Mouse (Mus musculus) midbrain, embryonic 15.5 days (tissue): ENCODE results near the gene Col16a1. TPM values are rescaled to one million over a fixed set of nuclear protein-coding genes. Genes with fewer than 3 reads are reported as not detected.
A peak's percentile ranks its signal among the peaks of the same experiment; 100 is the strongest.

ENCODE experiments used
- ATAC-seq: fragments of 200-750 bp; cut with Nextera tagmentation; replicated peaks from 2 replicates; pipeline ENCODE4 v1.8.0; 2017; ENCODE audit warnings: moderate TSS enrichment
- H3K27ac ChIP-seq: fragments of 300-500 bp; sonication (generic); 2 replicates; pipeline ENCODE4 v1.5.1; 2015; ENCODE audit warnings: mild to moderate bottlenecking, inconsistent platforms
- H3K27me3 ChIP-seq: fragments of 300-500 bp; sonication (generic); replicated peaks from 2 replicates; pipeline ENCODE4 v1.6.1; 2015; ENCODE audit warnings: inconsistent platforms
- H3K36me3 ChIP-seq: fragments of 300-500 bp; sonication (generic); replicated peaks from 2 replicates; pipeline ENCODE4 v1.6.1; 2015; ENCODE audit warnings: inconsistent platforms
- H3K4me1 ChIP-seq: fragments of 300-500 bp; sonication (generic); 2 replicates; pipeline ENCODE4 v1.6.1; 2015; ENCODE audit warnings: inconsistent platforms
- H3K4me2 ChIP-seq: fragments of 300-500 bp; sonication (generic); 2 replicates; pipeline ENCODE4 v1.6.1; 2015; ENCODE audit warnings: inconsistent platforms, mild to moderate bottlenecking, moderate library complexity
- H3K4me3 ChIP-seq: fragments of 300-500 bp; sonication (generic); 2 replicates; pipeline ENCODE4 v1.5.1; 2015; ENCODE audit warnings: mild to moderate bottlenecking, inconsistent platforms
- H3K9ac ChIP-seq: fragments of 300-500 bp; sonication (generic); 2 replicates; pipeline ENCODE4 v1.6.1; 2015; ENCODE audit warnings: mild to moderate bottlenecking, inconsistent platforms
- H3K9me3 ChIP-seq: fragments of 300-500 bp; sonication (generic); 2 replicates; pipeline ENCODE4 v1.6.1; 2016; ENCODE audit warnings: inconsistent platforms
- WGBS: fragments of 180-500 bp; shearing (Covaris S2); methylation state at CpG from one replicate; pipeline ENCODE4 v1.1.7; 2015; ENCODE audit warnings: mixed read lengths; 5-methylcytosine and 5-hydroxymethylcytosine counted together
- polyA plus RNA-seq: library from polyadenylated mRNA; unstranded; fragments of >200 nt; fragmentation: Nextera tagmentation; extraction: Ambion mirVana; gene quantifications from 2 replicates; pipeline ENCODE4 v1.2.1, GENCODE M21; 2015

The Col16a1 gene
- polyA plus RNA-seq, 1 experiment from 2014 or later = 7.8 TPM

- H3K4me2 ChIP-seq = no peak overlapping the region
- H3K36me3 ChIP-seq = no peaks in the 10 kb centered on the region
- no peak overlapping the region for H3K4me3 ChIP-seq
- H3K4me1 ChIP-seq = peaks cover 32% of the 10 kb centered on the region
- H3K9me3 ChIP-seq = no peaks in the 10 kb centered on the region
- no peaks in the 10 kb centered on the region for H3K27me3 ChIP-seq
- no peak for ATAC-seq
- no peak overlapping the region for H3K9ac ChIP-seq
- no peak overlapping the region for H3K27ac ChIP-seq
- WGBS = 81% methylated on average over 8 of the region's 8 CpGs
Measured at GRCm38 (mm10) chr4:130050056-130050824, 2.6 kb downstream of the Col16a1 start.

GRCm38 (mm10) chr4:130052283-130052682 lies 4.6 kb downstream of the Col16a1 start:
- 74% methylated on average over 3 of the region's 3 CpGs for WGBS

GRCm38 (mm10) chr4:130053111-130053510 lies 5.5 kb downstream of the Col16a1 start:
- no peak overlapping the region for H3K4me2 ChIP-seq
- WGBS = 79% methylated on average over 9 of the region's 9 CpGs
- ATAC-seq = no peak
- H3K4me1 ChIP-seq = peaks cover 24% of the 10 kb centered on the region
- H3K36me3 ChIP-seq = no peaks in the 10 kb centered on the region
- H3K4me3 ChIP-seq = no peak overlapping the region
- H3K27ac ChIP-seq = no peak overlapping the region
- H3K27me3 ChIP-seq = no peaks in the 10 kb centered on the region
- H3K9me3 ChIP-seq = no peaks in the 10 kb centered on the region
- H3K9ac ChIP-seq = no peak overlapping the region

More at GRCm38 (mm10) chr4:130052283-130052682, 4.6 kb downstream of the Col16a1 start:
- no peaks in the 10 kb centered on the region for H3K27me3 ChIP-seq
- H3K9ac ChIP-seq = no peak overlapping the region
- H3K4me1 ChIP-seq = peaks cover 33% of the 10 kb centered on the region
- no peak overlapping the region for H3K27ac ChIP-seq
- ATAC-seq = no peak
- H3K9me3 ChIP-seq = no peaks in the 10 kb centered on the region
- no peaks in the 10 kb centered on the region for H3K36me3 ChIP-seq
- no peak overlapping the region for H3K4me3 ChIP-seq
- H3K4me2 ChIP-seq = no peak overlapping the region

GRCm38 (mm10) chr4:130054727-130055126 lies 7.1 kb downstream of the Col16a1 start:
- H3K9me3 ChIP-seq = no peaks in the 10 kb centered on the region
- no peaks in the 10 kb centered on the region for H3K36me3 ChIP-seq
- peaks cover 23% of the 10 kb centered on the region for H3K4me1 ChIP-seq
- H3K9ac ChIP-seq = no peak overlapping the region
- no peaks in the 10 kb centered on the region for H3K27me3 ChIP-seq
- no peak for ATAC-seq
- H3K27ac ChIP-seq = peak overlapping the region; percentile 46; the same call in 1 of the 2 replicates
- 59% methylated on average over 1 of the region's 1 CpGs for WGBS
- H3K4me3 ChIP-seq = no peak overlapping the region
- H3K4me2 ChIP-seq = no peak overlapping the region

GRCm38 (mm10) chr4:130055160-130056010 lies 7.7 kb downstream of the Col16a1 start:
- ATAC-seq = 0 out of 2 replicates have a peak, but pooled peaks have one; percentile 55
- Histone ChIP-seq H3K4me3 (no peak overlapping the region), H3K27me3 (no peaks in the 10 kb centered on the region), H3K9ac (no peak overlapping the region), H3K4me2 (no peak overlapping the region), H3K9me3 (no peaks in the 10 kb centered on the region), H3K36me3 (no peaks in the 10 kb centered on the region), H3K4me1 (peaks cover 23% of the 10 kb centered on the region), H3K27ac (peak overlapping the region; percentile 46)
- WGBS = 81% methylated on average over 14 of the region's 14 CpGs

- WGBS = 54% methylated on average over 3 of the region's 3 CpGs
- no peak overlapping the region for H3K9ac ChIP-seq
- H3K4me1 ChIP-seq = peaks cover 23% of the 10 kb centered on the region
- no peaks in the 10 kb centered on the region for H3K36me3 ChIP-seq
- H3K9me3 ChIP-seq = no peaks in the 10 kb centered on the region
- ATAC-seq = peak; percentile 28; the same call in 1 of the 2 replicates
- H3K4me2 ChIP-seq = no peak overlapping the region
- peak overlapping the region; percentile 46; the same call in 1 of the 2 replicates for H3K27ac ChIP-seq
- no peaks in the 10 kb centered on the region for H3K27me3 ChIP-seq
- H3K4me3 ChIP-seq = no peak overlapping the region
Measured at GRCm38 (mm10) chr4:130056011-130056322, 8.3 kb downstream of the Col16a1 start.

GRCm38 (mm10) chr4:130056471-130056870 lies 8.8 kb downstream of the Col16a1 start:
- Histone ChIP-seq H3K9ac (no peak overlapping the region), H3K9me3 (no peaks in the 10 kb centered on the region), H3K27me3 (no peaks in the 10 kb centered on the region), H3K4me2 (no peak overlapping the region), H3K4me3 (no peak overlapping the region), H3K36me3 (no peaks in the 10 kb centered on the region), H3K4me1 (peaks cover 23% of the 10 kb centered on the region), H3K27ac (no peak overlapping the region)
- no peak for ATAC-seq
- 40% methylated on average over 3 of the region's 3 CpGs for WGBS

GRCm38 (mm10) chr4:130060937-130061336 lies 13.3 kb downstream of the Col16a1 start:
- Histone ChIP-seq H3K4me1 (peaks cover 6% of the 10 kb centered on the region), H3K4me2 (no peak overlapping the region), H3K27ac (no peak overlapping the region), H3K27me3 (no peaks in the 10 kb centered on the region), H3K36me3 (no peaks in the 10 kb centered on the region), H3K9ac (no peak overlapping the region), H3K9me3 (no peaks in the 10 kb centered on the region), H3K4me3 (no peak overlapping the region)
- ATAC-seq = no peak

- no peaks in the 10 kb centered on the region for H3K4me1 ChIP-seq
- H3K36me3 ChIP-seq = no peaks in the 10 kb centered on the region
- no peak for ATAC-seq
- no peak overlapping the region for H3K4me2 ChIP-seq
- H3K4me3 ChIP-seq = no peak overlapping the region
- no peak overlapping the region for H3K9ac ChIP-seq
- WGBS = 79% methylated on average over 7 of the region's 7 CpGs
- H3K27me3 ChIP-seq = no peaks in the 10 kb centered on the region
- H3K27ac ChIP-seq = no peak overlapping the region
- no peaks in the 10 kb centered on the region for H3K9me3 ChIP-seq
Measured at GRCm38 (mm10) chr4:130063191-130063590, 15.6 kb downstream of the Col16a1 start.

- Histone ChIP-seq H3K9me3 (no peaks in the 10 kb centered on the region), H3K27ac (no peak overlapping the region), H3K4me1 (no peaks in the 10 kb centered on the region), H3K9ac (no peak overlapping the region), H3K27me3 (no peaks in the 10 kb centered on the region), H3K4me2 (no peak overlapping the region), H3K4me3 (no peak overlapping the region), H3K36me3 (no peaks in the 10 kb centered on the region)
- 10% methylated on average over 8 of the region's 8 CpGs for WGBS
- ATAC-seq = no peak
Measured at GRCm38 (mm10) chr4:130066816-130067215, 19.2 kb downstream of the Col16a1 start.

- H3K27ac ChIP-seq = no peak overlapping the region
- H3K36me3 ChIP-seq = no peaks in the 10 kb centered on the region
- H3K9me3 ChIP-seq = no peaks in the 10 kb centered on the region
- WGBS = 52% methylated on average over 3 of the region's 3 CpGs
- ATAC-seq = no peak
- H3K27me3 ChIP-seq = no peaks in the 10 kb centered on the region; the same call in 1 of the 2 replicates
- no peak overlapping the region for H3K9ac ChIP-seq
- 0 out of 2 replicates have a peak, but pooled peaks cover 6% of the 10 kb centered on the region for H3K4me1 ChIP-seq
- no peak overlapping the region for H3K4me2 ChIP-seq
- H3K4me3 ChIP-seq = no peak overlapping the region
Measured at GRCm38 (mm10) chr4:130070523-130070922, 22.9 kb downstream of the Col16a1 start.

- H3K9me3 ChIP-seq = no peaks in the 10 kb centered on the region
- H3K4me2 ChIP-seq = no peak overlapping the region
- peaks cover 15% of the 10 kb centered on the region; the same call in 1 of the 2 replicates for H3K4me1 ChIP-seq
- H3K4me3 ChIP-seq = no peak overlapping the region
- H3K9ac ChIP-seq = no peak overlapping the region
- no peak overlapping the region for H3K27ac ChIP-seq
- H3K27me3 ChIP-seq = no peaks in the 10 kb centered on the region; the same call in 1 of the 2 replicates
- no peaks in the 10 kb centered on the region for H3K36me3 ChIP-seq
- ATAC-seq = no peak
- 84% methylated on average over 2 of the region's 2 CpGs for WGBS
Measured at GRCm38 (mm10) chr4:130071758-130072157, 24.1 kb downstream of the Col16a1 start.
